Mouse (Mus musculus) urinary bladder, postnatal 4 days (tissue): Measurements from ENCODE around the gene Cx3cl1.

Source experiments
- DNase-seq, 2 experiments: peaks; one replicate each; pipeline ENCODE4 v3.0.0; 2021 to 2022; ENCODE audit warnings: low spot score in 2 of 2

The Cx3cl1 gene

GRCm38 (mm10) chr8:94801293-94802095 is 29.7 kb downstream of the Cx3cl1 start:
- no peak for DNase-seq

- DNase-seq = no peak
These were observed 30.6 kb downstream of the Cx3cl1 start for GRCm38 (mm10) chr8:94802375-94802774.

GRCm38 (mm10) chr8:94803551-94803950 is 31.7 kb downstream of the Cx3cl1 start:
- no peak for DNase-seq

GRCm38 (mm10) chr8:94804546-94805340 is 32.9 kb downstream of the Cx3cl1 start:
- DNase-seq = no peak

GRCm38 (mm10) chr8:94805811-94806210 is 34.0 kb downstream of the Cx3cl1 start:
- DNase-seq = no peak

DNA sequence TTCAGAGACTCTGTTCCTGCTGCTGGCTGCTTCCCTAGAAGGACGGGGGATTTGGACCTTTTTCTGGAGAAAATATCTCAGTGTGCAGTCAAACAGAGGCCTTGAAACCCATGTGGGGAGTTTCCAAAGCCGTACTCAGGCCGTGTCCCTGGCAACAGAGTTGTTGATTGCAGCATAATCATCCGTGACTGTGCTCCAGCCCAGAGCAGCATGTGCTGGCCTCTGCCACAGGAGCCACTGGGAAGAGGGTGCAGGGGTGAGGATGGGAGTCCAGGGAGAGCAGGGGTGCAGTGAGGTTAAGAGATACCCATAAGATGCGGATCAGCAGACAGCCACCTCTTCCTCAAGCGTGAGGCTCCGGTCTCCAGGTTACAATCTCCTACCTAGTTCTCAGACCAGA is 35.7 kb downstream of the Cx3cl1 start:
- peak in 1 of 2 experiments; percentile 28 for DNase-seq

DNA sequence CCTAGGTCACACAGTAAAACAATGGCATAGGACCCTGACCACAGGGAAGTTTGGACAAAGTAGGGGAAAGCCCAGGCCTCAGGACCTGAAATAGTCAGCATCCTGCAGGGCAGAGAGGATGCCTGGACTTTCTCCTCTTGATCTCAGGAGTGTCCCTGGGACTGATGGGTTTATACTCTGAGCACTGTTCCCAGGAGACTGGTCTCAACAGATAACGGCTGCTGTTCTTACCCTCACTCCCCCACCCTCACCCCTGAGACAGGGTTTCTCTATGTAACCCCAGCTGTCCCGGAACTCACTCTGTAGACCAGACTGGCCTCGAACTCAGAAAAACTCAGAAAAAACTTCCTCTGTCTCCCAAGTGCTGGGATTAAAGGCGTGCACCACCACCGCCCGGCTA is 36.6 kb downstream of the Cx3cl1 start:
- DNase-seq = no peak

GRCm38 (mm10) chr8:94810153-94810552 is 38.3 kb downstream of the Cx3cl1 start, which contains the start of gene Ccl17:
Gene Ccl17 (plus strand): TSS chr8:94810453.
- no peak for DNase-seq

DNA sequence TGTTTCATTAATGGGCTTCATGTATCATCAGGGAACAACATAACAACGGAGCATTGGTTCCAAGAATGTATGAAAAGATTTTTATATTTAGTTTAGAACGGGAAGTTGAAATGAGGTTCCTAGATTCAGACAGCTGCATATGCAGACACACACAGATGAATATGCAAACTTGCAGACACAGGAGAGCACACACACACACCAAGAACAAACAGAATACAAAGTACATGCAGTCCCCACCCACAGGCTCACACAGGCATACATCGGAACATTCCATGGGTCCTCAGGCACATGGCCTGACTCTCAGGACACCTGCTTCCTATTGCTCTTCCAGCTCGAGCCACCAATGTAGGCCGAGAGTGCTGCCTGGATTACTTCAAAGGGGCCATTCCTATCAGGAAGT is 39.0 kb downstream of the Cx3cl1 start:
- DNase-seq = no peak

GRCm38 (mm10) chr8:94811654-94812053 is 39.8 kb downstream of the Cx3cl1 start:
- peak in 1 of 2 experiments; percentile 26 for DNase-seq

DNA sequence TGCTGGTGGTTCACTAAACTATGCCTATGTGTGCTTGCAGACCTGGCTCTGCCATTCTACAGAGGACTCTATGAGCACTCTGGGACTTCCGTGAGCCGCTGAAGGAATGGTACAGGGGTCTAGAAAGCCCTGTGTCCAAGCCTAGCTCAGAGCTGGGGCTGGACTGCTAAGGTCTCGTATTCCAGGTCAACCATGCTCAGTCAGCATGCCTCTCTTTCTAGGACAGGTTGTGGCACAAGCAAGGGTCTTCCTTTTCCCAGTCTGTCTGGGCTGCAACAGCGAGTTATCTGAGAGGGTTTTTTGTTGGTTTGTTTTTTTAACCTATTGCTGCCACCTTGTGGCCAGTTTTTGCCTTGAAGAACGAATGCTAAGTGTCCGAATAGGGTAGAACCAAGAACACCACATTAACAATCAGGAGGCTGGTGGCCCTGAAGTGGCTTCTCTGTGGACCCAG is 40.9 kb downstream of the Cx3cl1 start:
- peak; percentile 65 to 81 for DNase-seq

- DNase-seq = no peak
These were observed 42.7 kb downstream of the Cx3cl1 start for GRCm38 (mm10) chr8:94814556-94814955.

DNA sequence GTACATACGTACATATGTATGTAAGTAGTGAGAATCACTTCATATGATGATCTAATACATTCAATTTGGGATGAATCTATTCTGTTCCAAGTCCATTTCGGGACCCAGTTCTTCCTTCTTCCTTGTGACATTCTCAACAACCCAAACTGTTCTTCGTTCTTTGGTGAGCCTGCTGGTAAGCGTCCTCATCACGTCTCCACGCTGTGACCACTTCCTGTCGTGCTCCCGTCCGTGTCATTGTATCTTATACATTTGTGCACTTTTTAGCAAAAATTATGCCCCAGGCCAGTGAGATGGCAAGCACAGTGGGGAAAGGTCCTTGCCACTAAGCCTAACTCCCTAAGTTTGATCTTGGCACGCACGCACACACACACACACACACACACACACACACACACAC is 46.1 kb downstream of the Cx3cl1 start:
- DNase-seq = no peak

GRCm38 (mm10) chr8:94819671-94820179 is 47.9 kb downstream of the Cx3cl1 start:
- no peak for DNase-seq

- DNase-seq = no peak
These were observed 48.7 kb downstream of the Cx3cl1 start for GRCm38 (mm10) chr8:94820553-94820952.

GRCm38 (mm10) chr8:94821381-94821780 is 49.6 kb downstream of the Cx3cl1 start:
- no peak for DNase-seq

- DNase-seq = peak in 1 of 2 experiments; percentile 34
These were observed 51.1 kb downstream of the Cx3cl1 start for GRCm38 (mm10) chr8:94822637-94823560.

DNA sequence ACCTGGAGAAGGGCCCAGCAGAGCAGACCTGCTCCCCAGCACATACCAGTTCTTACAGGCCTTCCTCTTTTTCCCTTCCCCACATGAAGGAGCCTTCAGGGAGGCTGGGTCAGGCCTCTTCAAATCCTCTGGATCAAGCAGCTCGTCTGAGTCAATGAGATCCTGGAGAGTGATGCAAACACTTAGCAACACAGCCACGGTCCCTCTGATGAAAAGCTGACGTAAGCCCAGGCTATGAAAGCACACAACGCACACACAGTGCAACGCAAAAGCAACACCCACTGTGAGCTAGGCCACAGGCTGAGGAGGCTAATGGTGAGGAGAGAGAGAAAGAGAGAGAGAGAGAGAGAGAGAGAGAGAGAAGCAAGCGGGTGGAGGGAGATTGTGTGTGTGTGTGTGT is 53.4 kb downstream of the Cx3cl1 start:
- DNase-seq = no peak

DNA sequence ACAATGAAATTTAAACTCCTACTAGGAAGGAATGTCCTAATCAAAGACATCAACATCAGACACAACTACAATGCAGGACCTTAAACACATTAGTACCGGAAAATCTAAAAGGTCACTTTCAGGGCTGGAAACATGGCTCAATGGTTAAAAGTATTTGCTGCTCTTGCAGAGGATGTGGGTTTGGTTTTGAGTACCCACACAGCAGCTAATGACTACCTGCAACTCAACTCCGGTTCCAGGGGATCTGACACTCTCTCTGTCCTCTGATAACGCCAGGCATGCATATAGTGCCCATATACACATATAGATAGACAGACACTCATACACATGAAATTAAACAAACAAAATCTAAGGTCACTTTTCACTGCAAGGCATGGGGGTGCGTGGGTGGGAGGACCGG is 54.4 kb downstream of the Cx3cl1 start:
- DNase-seq = no peak

- no peak for DNase-seq
These were observed 56.5 kb downstream of the Cx3cl1 start for GRCm38 (mm10) chr8:94828284-94828683.
